Mouse (Mus musculus): ENCODE measurements around the gene 1700029F12Rik. TPM values are rescaled to one million over a fixed set of nuclear protein-coding genes. Genes with fewer than 3 reads are reported as not detected.

The 1700029F12Rik gene
- polyA plus RNA-seq, 1 experiment from 2014 or later, result not detected

DNA sequence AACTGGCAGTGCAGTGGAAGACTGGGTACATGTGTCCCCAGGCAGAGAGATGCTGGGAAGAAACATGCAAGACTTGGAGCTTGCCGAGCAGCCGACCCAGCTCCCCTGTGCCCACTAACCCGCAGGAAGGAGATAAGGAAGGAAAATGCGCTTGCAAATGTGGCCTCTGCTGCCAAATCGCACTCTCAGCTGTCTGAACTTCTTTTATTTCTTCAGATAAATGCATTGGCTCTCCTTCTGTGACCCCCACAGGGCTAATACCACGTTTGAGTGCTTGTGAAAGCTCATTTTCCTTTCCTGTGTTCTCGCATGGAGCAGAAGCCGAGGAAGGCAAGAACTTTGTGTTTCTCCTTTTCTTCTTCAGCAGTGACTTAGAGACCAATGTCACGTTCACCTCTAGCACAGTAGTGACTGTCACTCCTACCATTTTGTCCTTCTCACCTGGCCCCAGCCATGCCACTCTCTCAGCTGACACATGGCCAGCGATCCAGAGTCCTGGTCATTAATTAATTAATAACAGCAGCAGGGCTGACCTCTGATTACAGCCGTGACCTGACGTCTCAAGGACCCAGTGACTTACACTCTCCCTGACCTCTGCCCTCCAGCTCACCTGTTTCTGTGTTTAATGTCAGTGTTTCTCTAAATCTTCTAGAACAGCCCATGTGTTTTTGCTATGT, 48.4 kb downstream of the 1700029F12Rik start:
- no peak overlapping the region for H3K9ac ChIP-seq (ENCODE audit: low read depth, low read length)
- no peak overlapping the region for H3K4me3 ChIP-seq (ENCODE audit: low read length)
- H3K27me3 ChIP-seq (replicated peaks; ENCODE audit: control insufficient read depth, insufficient read depth, low read length), result no peaks in the 10 kb centered on the region
- WGBS, result 52% methylated on average over 12 of the region's 12 CpGs
- peak; percentile 34; the same call in 1 of the 2 replicates for ATAC-seq
- no peaks in the 10 kb centered on the region for H3K4me1 ChIP-seq (ENCODE audit: control insufficient read depth, insufficient read depth, low read depth, low read length)
- H3K36me3 ChIP-seq (ENCODE audit: control insufficient read depth, insufficient read depth, low read length), result no peaks in the 10 kb centered on the region
- no peaks in the 10 kb centered on the region for H3K9me3 ChIP-seq (ENCODE audit: control insufficient read depth, low read length)
- no peak overlapping the region for H3K27ac ChIP-seq (ENCODE audit: low read depth, low read length)
- no peak overlapping the region for H3K4me2 ChIP-seq (ENCODE audit: low read length)

DNA sequence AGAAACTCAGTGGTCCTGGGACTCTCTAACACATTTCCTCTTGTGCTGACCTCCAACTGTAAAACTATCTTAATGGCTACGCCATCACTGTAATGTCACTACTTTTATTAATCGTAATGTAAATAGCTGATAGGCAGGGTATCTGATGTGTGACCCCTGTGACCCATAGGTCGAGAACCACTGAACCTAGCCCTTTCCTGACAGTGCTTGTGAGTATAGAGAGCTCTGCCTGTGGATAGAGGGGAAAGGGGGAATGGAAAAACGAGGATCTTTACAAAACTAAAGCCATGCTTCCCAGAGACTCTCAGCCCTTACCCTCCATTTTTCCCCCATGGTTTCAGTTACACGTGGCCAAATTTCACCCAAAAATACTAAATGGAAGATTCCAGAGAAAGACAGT, 49.5 kb downstream of the 1700029F12Rik start:
- Histone ChIP-seq H3K9me3 (ENCODE audit: control insufficient read depth, low read length) (no peaks in the 10 kb centered on the region), H3K36me3 (ENCODE audit: control insufficient read depth, insufficient read depth, low read length) (no peaks in the 10 kb centered on the region), H3K27ac (ENCODE audit: low read depth, low read length) (no peak overlapping the region), H3K4me2 (ENCODE audit: low read length) (no peak overlapping the region), H3K4me1 (ENCODE audit: control insufficient read depth, insufficient read depth, low read depth, low read length) (no peaks in the 10 kb centered on the region), H3K27me3 (replicated peaks; ENCODE audit: control insufficient read depth, insufficient read depth, low read length) (no peaks in the 10 kb centered on the region), H3K9ac (ENCODE audit: low read depth, low read length) (no peak overlapping the region), H3K4me3 (ENCODE audit: low read length) (no peak overlapping the region)
- ATAC-seq, result no peak
- WGBS, result 79% methylated on average over 5 of the region's 5 CpGs

DNA sequence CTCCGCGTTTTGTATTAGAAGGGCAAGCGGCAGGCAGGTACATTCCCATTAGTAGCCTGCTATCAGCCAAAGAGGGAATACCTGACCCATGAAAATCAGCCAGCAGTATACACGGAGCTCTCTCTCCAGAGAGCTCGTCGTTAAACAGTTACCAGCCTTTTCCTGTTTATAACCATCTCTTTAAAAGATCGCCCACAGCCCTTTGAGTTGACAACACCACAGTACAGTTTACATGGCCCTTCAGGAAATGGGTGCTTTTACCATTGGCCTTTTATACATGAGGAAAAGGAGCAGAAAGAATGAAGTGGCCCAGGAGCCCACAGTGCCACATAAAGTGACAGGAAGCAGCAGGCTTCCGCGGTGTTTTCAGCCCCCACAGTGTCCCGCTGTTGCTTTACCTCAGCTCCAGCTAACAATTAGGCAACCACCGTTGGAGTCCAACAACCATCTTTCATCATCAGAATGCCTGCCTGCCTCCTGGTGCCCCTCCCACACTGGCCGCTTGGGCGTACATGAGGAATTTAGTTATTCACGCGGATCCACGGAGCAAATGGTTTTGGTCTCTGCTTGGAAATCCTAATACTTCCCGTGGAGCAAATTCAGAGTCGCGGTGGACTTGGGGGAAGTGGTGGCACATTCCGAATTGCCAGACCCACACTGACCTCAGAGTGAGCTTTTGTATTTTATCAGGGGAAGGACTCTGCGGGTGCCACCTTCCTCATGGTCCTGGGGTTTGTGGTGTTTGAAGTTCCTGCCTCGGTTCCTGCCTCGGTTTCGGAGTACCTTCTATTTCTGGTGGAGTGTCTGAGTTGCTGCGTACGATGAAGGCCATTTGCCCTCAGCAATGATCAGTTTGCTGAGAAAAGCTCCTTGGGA, 50.7 kb downstream of the 1700029F12Rik start:
- 52% methylated on average over 26 of the region's 26 CpGs for WGBS
- H3K9me3 ChIP-seq (ENCODE audit: control insufficient read depth, low read length), result no peaks in the 10 kb centered on the region

DNA sequence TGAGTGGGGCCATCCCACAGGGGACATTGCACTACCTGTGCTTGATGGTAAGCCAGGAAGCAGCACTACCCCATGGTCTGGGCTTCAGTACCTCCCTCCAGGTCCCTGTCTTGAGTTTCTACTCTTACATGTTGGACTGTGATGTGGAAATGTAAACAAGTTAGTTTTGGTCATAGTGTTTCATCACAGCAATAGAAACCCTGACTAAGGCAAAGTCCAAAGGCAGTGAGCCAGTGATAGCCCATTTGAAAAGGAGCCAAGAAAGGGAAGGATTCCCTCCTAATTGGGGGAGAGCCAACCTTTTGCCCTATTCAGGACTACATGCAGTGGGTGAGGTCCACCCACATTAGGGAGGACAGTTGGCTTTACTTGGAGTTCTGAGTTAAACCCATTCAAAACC, 53.6 kb downstream of the 1700029F12Rik start:
- Histone ChIP-seq H3K9ac (ENCODE audit: low read depth, low read length) (no peak overlapping the region), H3K4me1 (ENCODE audit: control insufficient read depth, insufficient read depth, low read depth, low read length) (no peaks in the 10 kb centered on the region), H3K27ac (ENCODE audit: low read depth, low read length) (no peak overlapping the region), H3K9me3 (ENCODE audit: control insufficient read depth, low read length) (no peaks in the 10 kb centered on the region), H3K27me3 (replicated peaks; ENCODE audit: control insufficient read depth, insufficient read depth, low read length) (no peaks in the 10 kb centered on the region), H3K4me3 (ENCODE audit: low read length) (no peak overlapping the region), H3K36me3 (ENCODE audit: control insufficient read depth, insufficient read depth, low read length) (no peaks in the 10 kb centered on the region), H3K4me2 (ENCODE audit: low read length) (no peak overlapping the region)
- no peak for ATAC-seq

More for the DNA sequence above, 50.7 kb downstream of the 1700029F12Rik start:
- Histone ChIP-seq H3K4me1 (ENCODE audit: control insufficient read depth, insufficient read depth, low read depth, low read length) (no peaks in the 10 kb centered on the region), H3K9ac (ENCODE audit: low read depth, low read length) (no peak overlapping the region), H3K4me2 (ENCODE audit: low read length) (peak overlapping the region; percentile 30), H3K36me3 (ENCODE audit: control insufficient read depth, insufficient read depth, low read length) (no peaks in the 10 kb centered on the region), H3K27me3 (replicated peaks; ENCODE audit: control insufficient read depth, insufficient read depth, low read length) (no peaks in the 10 kb centered on the region), H3K27ac (ENCODE audit: low read depth, low read length) (no peak overlapping the region), H3K4me3 (ENCODE audit: low read length) (no peak overlapping the region)
- ATAC-seq, result no peak

DNA sequence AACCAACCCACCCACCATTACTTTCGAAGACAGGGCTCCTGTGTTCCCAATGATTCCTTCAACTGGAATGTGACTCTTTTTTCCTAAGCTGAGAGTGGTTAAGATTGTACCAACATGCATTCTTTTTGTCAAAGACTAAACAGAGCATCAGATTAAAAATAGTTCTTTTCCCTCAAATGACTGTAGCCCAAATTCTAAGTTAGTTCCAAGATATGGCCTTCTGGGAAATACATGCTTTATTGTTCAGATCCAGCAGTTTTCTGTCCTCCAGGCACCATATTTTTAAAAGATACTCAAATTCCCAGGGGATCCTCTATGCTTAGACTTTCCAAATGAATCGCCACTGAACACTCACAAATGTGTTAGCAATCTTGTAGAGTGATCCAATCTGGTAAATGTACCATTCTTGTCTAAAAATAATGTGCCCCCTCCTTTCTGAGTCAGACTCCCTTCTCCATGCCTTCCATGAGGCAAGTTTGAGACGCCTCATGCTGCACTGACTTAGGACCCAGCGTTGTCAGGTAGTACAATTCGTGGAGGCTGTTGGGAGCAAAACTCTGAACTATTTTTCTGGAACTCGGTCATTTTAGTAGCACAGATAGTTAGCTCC, 57.1 kb downstream of the 1700029F12Rik start:
- Histone ChIP-seq H3K4me1 (ENCODE audit: control insufficient read depth, insufficient read depth, low read depth, low read length) (no peaks in the 10 kb centered on the region), H3K27me3 (replicated peaks; ENCODE audit: control insufficient read depth, insufficient read depth, low read length) (no peaks in the 10 kb centered on the region), H3K36me3 (ENCODE audit: control insufficient read depth, insufficient read depth, low read length) (no peaks in the 10 kb centered on the region), H3K9ac (ENCODE audit: low read depth, low read length) (no peak overlapping the region), H3K9me3 (ENCODE audit: control insufficient read depth, low read length) (no peaks in the 10 kb centered on the region), H3K4me2 (ENCODE audit: low read length) (no peak overlapping the region), H3K27ac (ENCODE audit: low read depth, low read length) (no peak overlapping the region), H3K4me3 (ENCODE audit: low read length) (no peak overlapping the region)
- 91% methylated on average over 6 of the region's 6 CpGs for WGBS
- no peak for ATAC-seq

DNA sequence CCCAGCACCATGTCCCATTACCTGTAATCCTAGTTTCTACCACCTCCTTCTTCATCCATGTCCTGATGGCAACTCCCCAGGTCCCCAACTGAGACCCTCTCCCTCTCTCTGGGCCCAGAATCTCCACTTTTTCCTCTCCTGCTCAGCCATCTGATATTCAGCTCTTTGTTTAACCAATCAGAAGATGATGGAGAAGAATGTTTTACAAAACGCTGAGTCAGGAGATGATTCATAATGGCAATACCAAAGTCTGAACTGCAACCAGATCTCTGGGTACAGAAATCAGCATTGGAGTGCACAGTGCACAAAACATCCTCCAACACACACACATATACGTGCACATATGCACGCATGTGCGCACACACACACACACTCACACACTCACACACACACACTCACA, 60.8 kb downstream of the 1700029F12Rik start:
- no peak overlapping the region for H3K27ac ChIP-seq (ENCODE audit: low read depth, low read length)
- WGBS, result 96% methylated on average over 4 of the region's 4 CpGs

More for the DNA sequence above, 60.8 kb downstream of the 1700029F12Rik start:
- H3K4me2 ChIP-seq (ENCODE audit: low read length), result no peak overlapping the region
- no peak for ATAC-seq
- no peak overlapping the region for H3K9ac ChIP-seq (ENCODE audit: low read depth, low read length)
- no peaks in the 10 kb centered on the region for H3K4me1 ChIP-seq (ENCODE audit: control insufficient read depth, insufficient read depth, low read depth, low read length)
- H3K36me3 ChIP-seq (ENCODE audit: control insufficient read depth, insufficient read depth, low read length), result no peaks in the 10 kb centered on the region
- H3K4me3 ChIP-seq (ENCODE audit: low read length), result no peak overlapping the region
- H3K9me3 ChIP-seq (ENCODE audit: control insufficient read depth, low read length), result no peaks in the 10 kb centered on the region
- H3K27me3 ChIP-seq (replicated peaks; ENCODE audit: control insufficient read depth, insufficient read depth, low read length), result no peaks in the 10 kb centered on the region

Other genes with a start within 250 kb of the 1700029F12Rik start
- gene Gcnt4, start 109.7 kb downstream of the 1700029F12Rik start, polyA plus RNA-seq (2015; fragmentation: Nextera tagmentation; extraction: Ambion mirVana), result 0.14 and 0.22 TPM in 2 replicates
- 28.1 and 31.9 TPM in 2 replicates for gene Fam169a, start 32.9 kb upstream of the 1700029F12Rik start, polyA plus RNA-seq (2015; fragmentation: Nextera tagmentation; extraction: Ambion mirVana)
- gene Gm6169, start 64.9 kb upstream of the 1700029F12Rik start, polyA plus RNA-seq (2015; fragmentation: Nextera tagmentation; extraction: Ambion mirVana), result 0.69 and 1.4 TPM in 2 replicates
- gene Gfm2, start 103.6 kb upstream of the 1700029F12Rik start, polyA plus RNA-seq (2015; fragmentation: Nextera tagmentation; extraction: Ambion mirVana), result 30.3 and 31.9 TPM in 2 replicates
- 33.0 and 33.1 TPM in 2 replicates for gene Nsa2, start 103.6 kb upstream of the 1700029F12Rik start, polyA plus RNA-seq (2015; fragmentation: Nextera tagmentation; extraction: Ambion mirVana)
- 54.1 and 58.5 TPM in 2 replicates for gene Hexb, start 164.0 kb upstream of the 1700029F12Rik start, polyA plus RNA-seq (2015; fragmentation: Nextera tagmentation; extraction: Ambion mirVana)
- gene Enc1, start 206.7 kb upstream of the 1700029F12Rik start, polyA plus RNA-seq (2015; fragmentation: Nextera tagmentation; extraction: Ambion mirVana), result 66.3 and 67.6 TPM in 2 replicates